Mouse (Mus musculus) forebrain, embryonic 13.5 days (tissue): ENCODE results near the gene Gna15. TPM values are rescaled to one million over a fixed set of nuclear protein-coding genes. Genes with fewer than 3 reads are reported as not detected.

Experiments
- ATAC-seq: fragments of 200-750 bp; cut with Nextera tagmentation; 2 replicates; pipeline ENCODE4 v1.8.0; 2017
- H3K27ac ChIP-seq: fragments of 300-500 bp; sonication (generic); 2 replicates; pipeline ENCODE4 v1.5.1; 2015; ENCODE audit warnings: inconsistent platforms, mild to moderate bottlenecking, moderate library complexity
- H3K27me3 ChIP-seq: fragments of 300-500 bp; sonication (generic); 2 replicates; pipeline ENCODE4 v1.6.1; 2015; ENCODE audit warnings: mild to moderate bottlenecking, inconsistent platforms
- H3K36me3 ChIP-seq: fragments of 300-500 bp; sonication (generic); 2 replicates; pipeline ENCODE4 v1.6.1; 2015; ENCODE audit warnings: mild to moderate bottlenecking, inconsistent platforms; ENCODE audit not compliant: poor library complexity, severe bottlenecking
- H3K4me1 ChIP-seq: fragments of 300-500 bp; sonication (generic); 2 replicates; pipeline ENCODE4 v1.6.1; 2015; ENCODE audit warnings: inconsistent platforms
- H3K4me2 ChIP-seq: fragments of 300-500 bp; sonication (generic); 2 replicates; pipeline ENCODE4 v1.6.1; 2015; ENCODE audit warnings: inconsistent platforms, mild to moderate bottlenecking, moderate library complexity
- H3K4me3 ChIP-seq: fragments of 300-500 bp; sonication (generic); 2 replicates; pipeline ENCODE4 v1.5.1; 2015; ENCODE audit warnings: mild to moderate bottlenecking, inconsistent platforms
- H3K9ac ChIP-seq: fragments of 300-500 bp; sonication (generic); 2 replicates; pipeline ENCODE4 v1.6.1; 2015; ENCODE audit warnings: mild to moderate bottlenecking, inconsistent platforms
- H3K9me3 ChIP-seq: fragments of 300-500 bp; sonication (generic); replicated peaks from 2 replicates; pipeline ENCODE4 v1.6.1; 2016; ENCODE audit warnings: inconsistent platforms
- WGBS: fragments of 180-500 bp; shearing (Covaris S2); methylation state at CpG from one replicate; pipeline ENCODE4 v1.1.7; 2015; 5-methylcytosine and 5-hydroxymethylcytosine counted together
- polyA plus RNA-seq: library from polyadenylated mRNA; unstranded; fragments of >200 nt; fragmentation: Nextera tagmentation; extraction: Ambion mirVana; gene quantifications from 2 replicates; pipeline ENCODE4 v1.2.1, GENCODE M21; 2015

The Gna15 gene
- polyA plus RNA-seq, 1 experiment from 2014 or later, result 0.57 TPM

- H3K9ac ChIP-seq, result peak overlapping the region; percentile 34; the same call in 1 of the 2 replicates
- H3K36me3 ChIP-seq, result peaks cover 59% of the 10 kb centered on the region
- peaks cover 72% of the 10 kb centered on the region for H3K4me1 ChIP-seq
- WGBS, result 5% methylated on average over 10 of the region's 10 CpGs
- peak overlapping the region; percentile 9; the same call in 1 of the 2 replicates for H3K4me3 ChIP-seq
- no peak for ATAC-seq
- H3K4me2 ChIP-seq, result peak overlapping the region; percentile 42
- no peaks in the 10 kb centered on the region for H3K9me3 ChIP-seq
- no peak overlapping the region for H3K27ac ChIP-seq
- peaks cover 44% of the 10 kb centered on the region for H3K27me3 ChIP-seq
Observed at GRCm38 (mm10) chr10:81564216-81564615, 40.2 kb upstream of the Gna15 start.

GRCm38 (mm10) chr10:81563481-81563880 lies 39.5 kb upstream of the Gna15 start:
- Histone ChIP-seq H3K36me3 (peaks cover 59% of the 10 kb centered on the region), H3K27ac (no peak overlapping the region), H3K9ac (no peak overlapping the region), H3K27me3 (peaks cover 44% of the 10 kb centered on the region), H3K4me2 (peak overlapping the region; percentile 42; the same call in 1 of the 2 replicates), H3K4me1 (peaks cover 70% of the 10 kb centered on the region), H3K4me3 (no peak overlapping the region), H3K9me3 (no peaks in the 10 kb centered on the region)
- no peak for ATAC-seq
- 60% methylated on average over 6 of the region's 6 CpGs for WGBS

- H3K9ac ChIP-seq, result peak overlapping the region; percentile 30
- H3K36me3 ChIP-seq, result peaks cover 59% of the 10 kb centered on the region
- ATAC-seq, result no peak
- H3K27me3 ChIP-seq, result peaks cover 36% of the 10 kb centered on the region
- peaks cover 60% of the 10 kb centered on the region for H3K4me1 ChIP-seq
- H3K27ac ChIP-seq, result no peak overlapping the region
- peak overlapping the region; percentile 34 for H3K4me2 ChIP-seq
- H3K4me3 ChIP-seq, result no peak overlapping the region; the same call in 1 of the 2 replicates
- no peaks in the 10 kb centered on the region for H3K9me3 ChIP-seq
- 74% methylated on average over 6 of the region's 6 CpGs for WGBS
Observed at GRCm38 (mm10) chr10:81562411-81562810, 38.4 kb upstream of the Gna15 start.

- Histone ChIP-seq H3K4me1 (peaks cover 60% of the 10 kb centered on the region), H3K27me3 (peaks cover 21% of the 10 kb centered on the region), H3K36me3 (peaks cover 44% of the 10 kb centered on the region), H3K4me2 (peak overlapping the region; percentile 92), H3K4me3 (peak overlapping the region; percentile 88), H3K9me3 (0 out of 2 replicates have a peak, but pooled peaks cover 3% of the 10 kb centered on the region), H3K9ac (peak overlapping the region; percentile 99), H3K27ac (peak overlapping the region; percentile 92)
- 34% methylated on average over 16 of the region's 16 CpGs for WGBS
- ATAC-seq, result no peak
Observed at GRCm38 (mm10) chr10:81560719-81561459, 36.9 kb upstream of the Gna15 start.

GRCm38 (mm10) chr10:81559627-81560539 lies 35.9 kb upstream of the Gna15 start:
- WGBS, result under 1% methylated on average over 35 of the region's 36 CpGs

GRCm38 (mm10) chr10:81559163-81559626 lies 35.2 kb upstream of the Gna15 start, which contains the start of gene Aes:
TSS of gene Aes (plus strand) at chr10:81559488.
- H3K4me2 ChIP-seq, result peak within 1 kb of the TSS; percentile 92

More at GRCm38 (mm10) chr10:81559627-81560539, 35.9 kb upstream of the Gna15 start:
- Histone ChIP-seq H3K4me3 (peak overlapping the region; percentile 88), H3K4me2 (peak overlapping the region; percentile 92), H3K9me3 (0 out of 2 replicates have a peak, but pooled peaks cover 3% of the 10 kb centered on the region), H3K9ac (peak overlapping the region; percentile 99), H3K36me3 (peaks cover 34% of the 10 kb centered on the region), H3K4me1 (peaks cover 49% of the 10 kb centered on the region), H3K27ac (peak overlapping the region; percentile 92), H3K27me3 (peaks cover 11% of the 10 kb centered on the region)
- peak; percentile 46 for ATAC-seq

GRCm38 (mm10) chr10:81557491-81557890 lies 33.5 kb upstream of the Gna15 start:
- no peak for ATAC-seq
- peaks cover 14% of the 10 kb centered on the region for H3K36me3 ChIP-seq
- no peak overlapping the region for H3K4me2 ChIP-seq
- H3K9me3 ChIP-seq, result peaks cover 6% of the 10 kb centered on the region; the same call in 1 of the 2 replicates
- H3K4me3 ChIP-seq, result no peak overlapping the region
- no peak overlapping the region for H3K9ac ChIP-seq
- peaks cover 29% of the 10 kb centered on the region for H3K4me1 ChIP-seq
- no peaks in the 10 kb centered on the region for H3K27me3 ChIP-seq
- H3K27ac ChIP-seq, result no peak overlapping the region
- 71% methylated on average over 1 of the region's 1 CpGs for WGBS

More at GRCm38 (mm10) chr10:81559163-81559626, 35.2 kb upstream of the Gna15 start, which contains the start of gene Aes:
- Histone ChIP-seq H3K27me3 (peaks cover 4% of the 10 kb centered on the region; the same call in 1 of the 2 replicates), H3K9ac (peak within 1 kb of the TSS; percentile 99), H3K4me3 (peak within 1 kb of the TSS; percentile 88), H3K9me3 (0 out of 2 replicates have a peak, but pooled peaks cover 3% of the 10 kb centered on the region), H3K36me3 (peaks cover 27% of the 10 kb centered on the region), H3K27ac (peak within 1 kb of the TSS; percentile 92), H3K4me1 (peaks cover 44% of the 10 kb centered on the region)
- ATAC-seq, result peak; percentile 77
- WGBS, result 1% methylated on average over 20 of the region's 53 CpGs

- Histone ChIP-seq H3K9me3 (peaks cover 6% of the 10 kb centered on the region; the same call in 1 of the 2 replicates), H3K4me2 (no peak overlapping the region), H3K4me1 (peaks cover 17% of the 10 kb centered on the region), H3K9ac (no peak overlapping the region), H3K36me3 (peaks cover 4% of the 10 kb centered on the region), H3K27me3 (no peaks in the 10 kb centered on the region), H3K27ac (no peak overlapping the region), H3K4me3 (no peak overlapping the region)
- no peak for ATAC-seq
- WGBS, result 87% methylated on average over 3 of the region's 3 CpGs
Observed at GRCm38 (mm10) chr10:81556282-81556681, 32.3 kb upstream of the Gna15 start.

GRCm38 (mm10) chr10:81553807-81554755 lies 30.1 kb upstream of the Gna15 start:
- ATAC-seq, result no peak
- no peaks in the 10 kb centered on the region for H3K27me3 ChIP-seq
- WGBS, result 88% methylated on average over 6 of the region's 6 CpGs
- no peak overlapping the region for H3K9ac ChIP-seq
- H3K4me3 ChIP-seq, result no peak overlapping the region
- peaks cover 6% of the 10 kb centered on the region; the same call in 1 of the 2 replicates for H3K9me3 ChIP-seq
- H3K36me3 ChIP-seq, result no peaks in the 10 kb centered on the region
- H3K4me2 ChIP-seq, result no peak overlapping the region
- 0 out of 2 replicates have a peak, but pooled peaks cover 5% of the 10 kb centered on the region for H3K4me1 ChIP-seq
- H3K27ac ChIP-seq, result no peak overlapping the region

- Histone ChIP-seq H3K4me3 (no peak overlapping the region), H3K9me3 (peaks cover 6% of the 10 kb centered on the region; the same call in 1 of the 2 replicates), H3K27me3 (no peaks in the 10 kb centered on the region), H3K4me1 (no peaks in the 10 kb centered on the region), H3K4me2 (no peak overlapping the region), H3K9ac (no peak overlapping the region), H3K36me3 (no peaks in the 10 kb centered on the region), H3K27ac (no peak overlapping the region)
- WGBS, result 87% methylated on average over 5 of the region's 5 CpGs
- ATAC-seq, result no peak
Observed at GRCm38 (mm10) chr10:81553232-81553631, 29.2 kb upstream of the Gna15 start.
